Mouse (Mus musculus) intestine, embryonic 14.5 days (tissue): ENCODE measurements around the gene Gjc1. TPM values are rescaled to one million over a fixed set of nuclear protein-coding genes. Genes with fewer than 3 reads are reported as not detected.

ENCODE experiments used
- ATAC-seq: fragments of 200-750 bp; cut with Nextera tagmentation; replicated peaks from 2 replicates; pipeline ENCODE4 v1.8.0; 2017; ENCODE audit warnings: low read depth, moderate number of reproducible peaks, moderate TSS enrichment, moderate library complexity; ENCODE audit not compliant: low FRiP score, low TSS enrichment
- DNase-seq: peaks from one replicate; pipeline ENCODE4 v3.0.0-alpha.2; 2018; ENCODE audit warnings: low spot score
- H3K27ac ChIP-seq: fragments of 300-500 bp; sonication (generic); 2 replicates; pipeline ENCODE4 v1.5.1; 2014; ENCODE audit warnings: low read depth, mild to moderate bottlenecking, control low read depth
- H3K27me3 ChIP-seq: fragments of 300-500 bp; sonication (generic); replicated peaks from 2 replicates; pipeline ENCODE4 v1.6.1; 2014; ENCODE audit warnings: low read length, control low read depth; ENCODE audit not compliant: control insufficient read depth, insufficient read depth
- H3K36me3 ChIP-seq: fragments of 300-500 bp; sonication (generic); 2 replicates; pipeline ENCODE4 v1.6.1; 2014; ENCODE audit warnings: low read length, control low read depth; ENCODE audit not compliant: control insufficient read depth, insufficient read depth
- H3K4me1 ChIP-seq: fragments of 300-500 bp; sonication (generic); replicated peaks from 2 replicates; pipeline ENCODE4 v1.6.1; 2014; ENCODE audit warnings: low read length, control low read depth, mixed read lengths; ENCODE audit not compliant: control insufficient read depth, insufficient read depth
- H3K4me2 ChIP-seq: fragments of 300-500 bp; sonication (generic); 2 replicates; pipeline ENCODE4 v1.6.1; 2014; ENCODE audit warnings: low read length
- H3K4me3 ChIP-seq: fragments of 300-500 bp; sonication (generic); 2 replicates; pipeline ENCODE4 v1.5.1; 2014; ENCODE audit warnings: low read depth, low read length, control low read depth, mixed read lengths
- H3K9ac ChIP-seq: fragments of 300-500 bp; sonication (generic); 2 replicates; pipeline ENCODE4 v1.6.1; 2014; ENCODE audit warnings: mild to moderate bottlenecking, low read length
- H3K9me3 ChIP-seq: fragments of 300-500 bp; sonication (generic); 2 replicates; pipeline ENCODE4 v1.6.1; 2016; ENCODE audit warnings: low read length, control low read depth; ENCODE audit not compliant: control insufficient read depth
- WGBS: fragments of 180-500 bp; shearing (Covaris S2); extraction: QIAGEN DNeasy Blood & Tissue Kit; methylation state at CpG from one replicate; pipeline ENCODE4 v1.1.7; 2014; 5-methylcytosine and 5-hydroxymethylcytosine counted together
- polyA plus RNA-seq: library from polyadenylated mRNA; unstranded; fragments of >200 nt; fragmentation: Nextera tagmentation; extraction: Ambion mirVana; gene quantifications from 2 replicates; pipeline ENCODE4 v1.2.1, GENCODE M21; 2014

Gjc1 gene
- polyA plus RNA-seq, 1 experiment from 2014 or later: 47.7 TPM

GRCm38 (mm10) chr11:102794157-102794556, 25.3 kb downstream of the Gjc1 start:
- DNase-seq (no peak), ATAC-seq (no peak)
- Histone ChIP-seq H3K4me3 (no peak overlapping the region), H3K9me3 (no peaks in the 10 kb centered on the region), H3K4me1 (peaks cover 11% of the 10 kb centered on the region), H3K9ac (no peak overlapping the region), H3K36me3 (peaks cover 17% of the 10 kb centered on the region), H3K27ac (no peak overlapping the region), H3K27me3 (no peaks in the 10 kb centered on the region), H3K4me2 (no peak overlapping the region)
- 33% methylated on average over 8 of the region's 8 CpGs for WGBS

DNA sequence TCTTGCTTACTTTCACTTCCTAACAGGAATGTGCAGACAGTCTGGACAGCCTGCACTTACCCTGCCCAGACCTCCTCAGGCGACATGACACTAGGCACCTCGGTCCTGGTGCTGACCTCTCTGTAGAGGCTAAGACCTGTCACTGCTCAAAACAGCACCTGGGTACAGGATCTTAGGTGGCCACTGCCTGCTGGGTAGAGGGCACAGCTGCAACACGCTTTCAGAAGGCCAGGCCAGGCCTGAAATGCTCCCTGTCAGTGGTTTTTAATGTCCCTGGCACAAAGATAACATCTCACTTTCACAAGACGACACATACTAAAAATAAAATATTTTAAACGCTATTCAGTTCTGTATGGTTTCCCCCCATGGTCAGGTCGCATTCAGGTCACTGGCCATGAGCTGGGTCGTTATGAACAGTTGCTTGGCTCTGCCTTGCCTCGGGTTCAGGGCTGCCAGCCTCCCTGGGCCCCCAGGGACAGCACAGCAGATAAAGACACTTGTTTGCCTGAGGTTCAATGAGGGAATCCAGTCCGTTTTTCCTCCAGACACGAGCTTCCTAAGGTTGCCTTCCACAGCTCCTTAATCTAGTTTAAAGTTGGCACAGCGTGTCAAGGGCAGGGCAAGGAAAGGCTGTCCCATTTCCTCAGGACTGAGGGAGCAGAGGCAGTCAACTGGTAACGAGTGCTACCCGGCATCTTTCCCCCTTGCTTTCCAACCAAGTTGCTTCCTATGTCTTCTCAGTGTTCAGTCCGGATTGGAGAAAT, 27.6 kb downstream of the Gjc1 start:
- no peak overlapping the region for H3K4me3 ChIP-seq
- ATAC-seq: no peak
- H3K4me1 ChIP-seq: peaks cover 9% of the 10 kb centered on the region
- WGBS: 41% methylated on average over 14 of the region's 14 CpGs
- H3K9ac ChIP-seq: no peak overlapping the region
- no peak overlapping the region; the same call in 1 of the 2 replicates for H3K27ac ChIP-seq
- H3K9me3 ChIP-seq: no peaks in the 10 kb centered on the region
- no peak for DNase-seq
- no peaks in the 10 kb centered on the region for H3K27me3 ChIP-seq
- no peak overlapping the region for H3K4me2 ChIP-seq
- peaks cover under 1% of the 10 kb centered on the region; the same call in 1 of the 2 replicates for H3K36me3 ChIP-seq

- H3K4me2 ChIP-seq: no peak overlapping the region
- WGBS: 67% methylated on average over 5 of the region's 5 CpGs
- H3K4me1 ChIP-seq: peaks cover 9% of the 10 kb centered on the region
- no peak overlapping the region for H3K4me3 ChIP-seq
- no peak for ATAC-seq
- no peaks in the 10 kb centered on the region for H3K36me3 ChIP-seq
- DNase-seq: no peak
- H3K9ac ChIP-seq: no peak overlapping the region
- no peak overlapping the region for H3K27ac ChIP-seq
- H3K27me3 ChIP-seq: no peaks in the 10 kb centered on the region
- H3K9me3 ChIP-seq: no peaks in the 10 kb centered on the region
These were observed 31.8 kb downstream of the Gjc1 start for GRCm38 (mm10) chr11:102787688-102788177.

DNA sequence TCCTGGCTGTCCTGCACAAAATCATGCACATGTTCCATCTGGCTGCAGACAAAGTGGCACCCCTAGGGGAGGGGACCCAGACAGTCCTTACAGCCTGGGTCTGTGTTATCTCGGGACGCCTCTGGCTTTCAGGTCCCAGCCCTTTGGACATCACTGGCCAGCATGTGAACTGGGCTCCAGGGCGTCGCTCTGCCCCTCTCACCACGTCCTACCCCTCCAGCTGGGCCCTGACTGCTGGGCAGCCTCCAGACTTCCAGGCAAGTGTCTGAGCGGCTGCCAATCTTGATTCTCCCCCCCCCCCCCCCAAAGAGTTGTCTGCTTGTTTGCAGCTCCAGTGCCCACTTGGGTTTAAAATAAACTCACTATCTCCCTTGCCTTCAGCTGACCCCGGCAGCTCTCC, 36.1 kb downstream of the Gjc1 start:
- DNase-seq (no peak), ATAC-seq (no peak)
- 0 out of 2 replicates have a peak, but pooled peaks cover 3% of the 10 kb centered on the region for H3K4me1 ChIP-seq
- no peaks in the 10 kb centered on the region for H3K9me3 ChIP-seq
- H3K9ac ChIP-seq: no peak overlapping the region
- H3K4me3 ChIP-seq: no peak overlapping the region
- H3K27me3 ChIP-seq: no peaks in the 10 kb centered on the region
- H3K27ac ChIP-seq: no peak overlapping the region
- no peak overlapping the region for H3K4me2 ChIP-seq
- 46% methylated on average over 7 of the region's 7 CpGs for WGBS
- H3K36me3 ChIP-seq: no peaks in the 10 kb centered on the region

- Histone ChIP-seq H3K9ac (no peak overlapping the region), H3K4me3 (no peak overlapping the region)
These were observed 38.0 kb downstream of the Gjc1 start for GRCm38 (mm10) chr11:102781523-102781922.

DNA sequence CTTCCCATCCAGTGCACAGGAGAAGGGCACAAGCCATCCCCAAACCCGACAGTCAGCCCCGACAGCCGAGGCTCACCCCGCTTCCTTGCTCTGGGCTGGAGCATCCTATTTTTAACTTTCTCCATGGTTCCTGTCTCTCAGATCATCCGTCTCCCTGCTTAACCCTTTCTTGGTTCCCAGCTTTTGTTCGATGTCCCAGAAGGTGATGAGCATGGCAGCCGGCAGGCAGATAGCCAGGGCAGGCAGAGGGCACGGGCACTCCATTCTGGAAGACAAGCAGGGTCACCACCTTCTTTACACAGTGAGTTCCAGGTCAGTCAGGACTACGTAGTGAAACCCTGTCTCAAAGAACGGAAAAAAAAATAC, 38.5 kb downstream of the Gjc1 start:
- Histone ChIP-seq H3K27ac (no peak overlapping the region), H3K36me3 (0 out of 2 replicates have a peak, but pooled peaks cover 3% of the 10 kb centered on the region), H3K4me2 (no peak overlapping the region), H3K4me3 (no peak overlapping the region), H3K9me3 (no peaks in the 10 kb centered on the region), H3K27me3 (no peaks in the 10 kb centered on the region), H3K4me1 (peaks cover 12% of the 10 kb centered on the region), H3K9ac (no peak overlapping the region)
- ATAC-seq: no peak
- DNase-seq: no peak
- 63% methylated on average over 10 of the region's 10 CpGs for WGBS

More at GRCm38 (mm10) chr11:102781523-102781922, 38.0 kb downstream of the Gjc1 start:
- 77% methylated on average over 4 of the region's 4 CpGs for WGBS
- no peak for DNase-seq
- Histone ChIP-seq H3K36me3 (0 out of 2 replicates have a peak, but pooled peaks cover 1% of the 10 kb centered on the region), H3K4me2 (no peak overlapping the region), H3K9me3 (no peaks in the 10 kb centered on the region), H3K27ac (no peak overlapping the region), H3K27me3 (no peaks in the 10 kb centered on the region), H3K4me1 (peaks cover 12% of the 10 kb centered on the region)
- ATAC-seq: no peak

- Histone ChIP-seq H3K9ac (no peak overlapping the region), H3K36me3 (0 out of 2 replicates have a peak, but pooled peaks cover 3% of the 10 kb centered on the region), H3K4me3 (no peak overlapping the region), H3K27me3 (no peaks in the 10 kb centered on the region), H3K27ac (no peak overlapping the region), H3K9me3 (no peaks in the 10 kb centered on the region), H3K4me1 (peaks cover 12% of the 10 kb centered on the region), H3K4me2 (no peak overlapping the region)
- 47% methylated on average over 11 of the region's 11 CpGs for WGBS
- ATAC-seq: no peak
- no peak for DNase-seq
These were observed 39.1 kb downstream of the Gjc1 start for GRCm38 (mm10) chr11:102780271-102780985.

GRCm38 (mm10) chr11:102779824-102780223, 39.7 kb downstream of the Gjc1 start:
- Histone ChIP-seq H3K36me3 (0 out of 2 replicates have a peak, but pooled peaks cover 3% of the 10 kb centered on the region), H3K27ac (no peak overlapping the region), H3K27me3 (no peaks in the 10 kb centered on the region), H3K4me3 (no peak overlapping the region), H3K9ac (no peak overlapping the region), H3K4me2 (no peak overlapping the region), H3K9me3 (no peaks in the 10 kb centered on the region), H3K4me1 (peaks cover 18% of the 10 kb centered on the region)
- DNase-seq: no peak
- 65% methylated on average over 7 of the region's 7 CpGs for WGBS
- ATAC-seq: no peak
